Comparison of ENCODE assay signal across 8 mouse cellular contexts in genomic region chr2:58476956-58477715, GRCm38 (mm10). TPM values are rescaled to one million over a fixed set of nuclear protein-coding genes. Genes with fewer than 3 reads are reported as not detected.
DNase-seq lines count a peak whose midpoint lies in the region; ATAC-seq and TF ChIP-seq lines count a peak whose summit lies in the region.
"Had no signal": no experiment of that assay in that cellular context is flagged by ENCODE, and none has a peak within 500 bp of the region (broad histone marks: within the 10 kb centered on the region; RNA-seq: fewer than 3 reads in every experiment).

No protein-coding gene starts in this region.

- peak; percentile 76 for TF ChIP-seq CTCF in cerebellum, adult 2 months (IDR thresholded peaks at IDR 0.05; ENCODE audit: borderline replicate concordance, insufficient read depth, low read depth, low read length)

- no peak for TF ChIP-seq POLR2A in cerebellum, adult 2 months (IDR thresholded peaks at IDR 0.05; ENCODE audit: borderline replicate concordance, insufficient read depth, low read length)

- ATAC-seq in hindbrain, embryonic 14.5 days (ENCODE audit: low FRiP score): no peak
- ATAC-seq in megakaryocyte, adult 5-6 weeks (ENCODE audit: poor library complexity, severe bottlenecking): peak; percentile 31; the same call in 1 of the 2 replicates

- H3K27ac ChIP-seq in cerebellum, adult 2 months (ENCODE audit: insufficient read depth, low read length): no peak overlapping the region
- no peak overlapping the region for H3K27ac ChIP-seq in hindbrain, embryonic 14.5 days

- H3K27me3 ChIP-seq in cerebellum, adult 2 months (ENCODE audit: control insufficient read depth, insufficient read depth, low read length): no peaks in the 10 kb centered on the region
- no peaks in the 10 kb centered on the region for H3K27me3 ChIP-seq in hindbrain, embryonic 14.5 days (ENCODE audit: control insufficient read depth, insufficient read depth, low read length)
- H3K27me3 ChIP-seq: megakaryocyte, embryonic 14.5 days had no signal

- no peaks in the 10 kb centered on the region; the same call in 1 of the 2 replicates for H3K4me1 ChIP-seq in cerebellum, adult 2 months (ENCODE audit: control insufficient read depth, insufficient read depth, low read length)
- no peaks in the 10 kb centered on the region for H3K4me1 ChIP-seq in hindbrain, embryonic 14.5 days (replicated peaks; ENCODE audit: control insufficient read depth, insufficient read depth, low read length)
- H3K4me1 ChIP-seq: megakaryocyte, embryonic 14.5 days had no signal

- DNase-seq in adipocyte (ENCODE audit: low spot score): peak; percentile 93
- DNase-seq in cerebellum, adult 2 months: peak; percentile 82 to 89
- peak; percentile 73 for DNase-seq in forelimb bud, embryonic 11.5 days (ENCODE audit: low read depth, low spot score)
- DNase-seq in hindbrain, embryonic 14.5 days (ENCODE audit: low spot score): peak; percentile 88
- peak; percentile 76 to 91 for DNase-seq in layer of hippocampus, postnatal 14 days (ENCODE audit: low spot score in 2 of 2)
- DNase-seq in skeletal muscle tissue, adult 2 months (ENCODE audit: low read depth, low spot score): peak; percentile 74

- H3K4me2 ChIP-seq in hindbrain, embryonic 14.5 days (replicated peaks): no peak overlapping the region

- H3K9ac ChIP-seq in hindbrain, embryonic 14.5 days: no peak overlapping the region

- 54% methylated on average over 12 of the region's 12 CpGs for WGBS in cerebellum, adult 2 months
- WGBS in hindbrain, embryonic 14.5 days: 64% methylated on average over 12 of the region's 12 CpGs

- no peaks in the 10 kb centered on the region for H3K9me3 ChIP-seq in hindbrain, embryonic 14.5 days (ENCODE audit: control insufficient read depth, low read length)
- H3K9me3 ChIP-seq: megakaryocyte, embryonic 14.5 days had no signal

- no peak overlapping the region for H3K4me3 ChIP-seq in cerebellum, adult 2 months (replicated peaks; ENCODE audit: insufficient read depth, low read depth, low read length)
- H3K4me3 ChIP-seq in hindbrain, embryonic 14.5 days (replicated peaks; ENCODE audit: low read length): no peak overlapping the region
- H3K4me3 ChIP-seq: megakaryocyte, embryonic 14.5 days had no signal

- peaks cover 12% of the 10 kb centered on the region for H3K36me3 ChIP-seq in hindbrain, embryonic 14.5 days (replicated peaks; ENCODE audit: control insufficient read depth, insufficient read depth)

RNA-seq across cellular contexts. Expression of gene Gm17409, which starts 7.2 kb away (rescaled TPM):
- polyA plus RNA-seq in cerebellum, adult 2 months (2012; rRNA removed): not detected in 2 replicates
- polyA plus RNA-seq in hindbrain, embryonic 14.5 days (2014; fragmentation: Nextera tagmentation; extraction: Ambion mirVana): not detected in 2 replicates
- total RNA-seq in layer of hippocampus, postnatal 14 days (2021): not detected
- not detected in 2 replicates for total RNA-seq in megakaryocyte, adult 5-6 weeks (2015)
- not detected in 2 replicates for total RNA-seq in megakaryocyte, adult 5-6 weeks (2017)
